Mouse (Mus musculus) myocyte (in vitro differentiated cells): ENCODE data around the gene Caln1.

Source experiments
- MAX ChIP-seq: IDR thresholded peaks from one replicate; pipeline ENCODE4 v1.6.1; 2011; ENCODE audit warnings: low read depth, mild to moderate bottlenecking, control low read depth
- MYOD1 ChIP-seq, 3 experiments: IDR thresholded peaks; one replicate each; pipeline ENCODE4 v1.6.1; 2011; ENCODE audit warnings: control low read depth in 2 of 3, low read depth in 2 of 3, mild to moderate bottlenecking in 2 of 3, moderate library complexity in 1 of 3; ENCODE audit not compliant: insufficient read length in 2 of 3, control insufficient read depth in 1 of 3
- POLR2A ChIP-seq: IDR thresholded peaks from one replicate; pipeline ENCODE4 v1.6.1; 2011; ENCODE audit warnings: low read depth, mild to moderate bottlenecking, control low read depth, moderate library complexity; ENCODE audit not compliant: insufficient read length
- POLR2AphosphoS2 ChIP-seq: IDR thresholded peaks from one replicate; pipeline ENCODE4 v1.6.1; 2011; ENCODE audit warnings: low read depth, control low read depth; ENCODE audit not compliant: insufficient read length
- TCF3 ChIP-seq: IDR thresholded peaks from one replicate; pipeline ENCODE4 v1.6.1; 2011; ENCODE audit warnings: low read depth, control low read depth; ENCODE audit not compliant: insufficient read length
- USF1 ChIP-seq: IDR thresholded peaks from one replicate; pipeline ENCODE4 v1.6.1; 2011; ENCODE audit warnings: low read depth, mild to moderate bottlenecking, control low read depth, moderate library complexity

DNA sequence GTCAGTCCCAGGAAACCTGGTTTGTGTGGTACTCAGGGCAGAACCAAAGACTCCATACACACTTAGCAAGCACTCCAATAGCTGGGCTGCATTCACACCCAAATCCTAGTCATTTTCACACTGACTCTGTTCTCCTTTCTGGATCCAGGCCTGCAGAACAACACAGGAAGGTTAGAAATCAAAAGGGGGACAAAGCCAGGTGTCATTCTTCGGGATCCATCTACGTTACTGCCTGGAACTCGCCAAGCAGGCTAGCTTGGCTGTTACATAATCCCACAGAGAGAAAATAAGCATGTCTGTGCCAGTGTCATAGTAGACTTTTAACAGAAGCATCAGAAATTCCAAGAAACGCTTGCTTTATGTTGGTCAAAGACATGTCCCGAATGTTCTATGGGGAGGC is 446.1 kb downstream of the Caln1 start:
- no peak for TF ChIP-seq POLR2A
- no peak for TF ChIP-seq MYOD1 (IDR thresholded peaks at IDR 0.05; ENCODE audit: control insufficient read depth in 1 of 3, insufficient read length in 2 of 3, low read depth in 2 of 3)
- no peak for TF ChIP-seq MAX
- no peak for TF ChIP-seq USF1
- no peak for TF ChIP-seq TCF3
- no peak for TF ChIP-seq POLR2AphosphoS2
